Mouse (Mus musculus) heart, postnatal 25 days (tissue): ENCODE measurements around the gene Zcchc3. TPM values are rescaled to one million over a fixed set of nuclear protein-coding genes. Genes with fewer than 3 reads are reported as not detected.

ENCODE experiments used
- DNase-seq: peaks from one replicate; pipeline ENCODE4 v3.0.0; 2022; ENCODE audit warnings: low spot score
- intact Hi-C: fragments of 180-260 bp; cut with DNase I; formaldehyde crosslinking; loops from one replicate; pipeline ENCODE4 v1.15.1; 2025
- total RNA-seq, 2 experiments: library from RNA; stranded (reverse); gene quantifications; 2 replicates each; pipeline ENCODE4 v1.2.3; 2021

The Zcchc3 gene
- total RNA-seq, 2 experiments from 2014 or later: 9.7 to 10.1 TPM

DNA sequence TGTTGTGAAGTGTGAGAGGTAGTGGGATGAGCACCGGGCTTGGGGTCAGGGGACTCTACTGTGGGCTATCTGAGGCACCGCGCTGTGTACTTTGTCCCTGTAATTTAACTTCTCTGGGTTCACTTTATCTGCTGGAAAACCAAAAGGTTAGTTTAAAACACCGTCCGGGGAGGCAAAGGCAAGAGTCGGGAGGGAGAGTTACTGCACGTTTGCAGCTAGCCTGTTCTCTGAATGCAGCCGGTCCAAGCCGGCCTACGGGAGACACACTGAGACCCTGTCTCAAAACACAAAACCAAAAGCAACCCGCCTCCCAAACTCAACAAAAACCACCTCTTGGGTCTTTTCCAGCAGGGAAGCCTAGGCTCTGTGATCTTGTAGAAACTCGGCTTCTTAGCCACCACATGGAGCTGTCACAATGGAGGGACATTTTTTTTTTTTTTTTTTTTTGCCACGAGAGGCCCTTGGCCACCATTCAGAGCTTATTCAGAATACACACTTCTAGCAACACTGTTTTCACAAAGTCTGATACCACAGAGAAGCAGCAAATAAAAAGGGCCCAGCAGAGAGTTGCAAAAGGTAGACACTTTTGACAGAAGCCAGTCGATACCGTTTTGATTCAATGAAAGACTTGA lies 2.2 kb downstream of the Zcchc3 start:
- intact Hi-C loops: no loop called here
- no peak for DNase-seq

DNA sequence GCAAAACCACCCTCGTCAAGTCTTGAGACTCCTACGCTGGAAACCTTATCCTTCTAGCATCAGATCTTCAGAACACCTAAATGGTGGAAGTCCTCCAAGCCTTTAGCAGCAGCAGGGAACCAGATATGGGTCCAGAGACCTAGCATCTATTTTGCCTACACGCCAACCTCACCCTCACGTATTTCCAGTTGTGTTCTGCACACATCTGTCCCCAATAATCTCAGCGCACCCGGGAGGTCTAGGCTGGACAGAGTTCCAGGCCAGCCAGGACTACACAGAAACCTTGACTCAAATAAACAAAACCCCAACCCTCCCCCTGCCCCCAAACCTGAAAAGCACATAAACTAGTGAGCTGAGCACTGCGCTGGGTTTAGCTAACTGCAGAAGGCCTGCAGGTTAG lies 3.4 kb downstream of the Zcchc3 start:
- DNase-seq: no peak
- intact Hi-C loops: no loop called here

DNA sequence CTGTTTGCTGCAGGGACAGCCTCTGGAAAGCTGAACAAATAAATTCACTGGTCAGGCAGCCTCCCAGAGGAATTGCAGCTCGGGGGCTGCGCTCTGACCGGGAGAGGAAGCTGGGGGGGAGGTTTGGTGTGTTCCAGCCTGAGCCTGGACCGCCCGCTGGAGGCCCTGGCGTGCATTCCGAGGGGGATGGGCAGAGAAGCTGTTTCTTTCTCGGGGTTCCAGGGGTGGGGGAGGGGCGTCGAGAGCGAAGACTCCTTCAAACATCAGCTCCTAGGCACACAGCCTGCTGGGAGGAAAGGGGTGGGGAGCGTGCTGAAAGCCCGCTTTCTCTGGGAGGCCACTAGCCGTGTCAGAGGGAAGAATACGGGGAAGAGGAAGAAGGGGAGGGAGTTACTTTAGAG lies 3.9 kb downstream of the Zcchc3 start:
- intact Hi-C loops: no loop called here
- DNase-seq: peak; percentile 78

DNA sequence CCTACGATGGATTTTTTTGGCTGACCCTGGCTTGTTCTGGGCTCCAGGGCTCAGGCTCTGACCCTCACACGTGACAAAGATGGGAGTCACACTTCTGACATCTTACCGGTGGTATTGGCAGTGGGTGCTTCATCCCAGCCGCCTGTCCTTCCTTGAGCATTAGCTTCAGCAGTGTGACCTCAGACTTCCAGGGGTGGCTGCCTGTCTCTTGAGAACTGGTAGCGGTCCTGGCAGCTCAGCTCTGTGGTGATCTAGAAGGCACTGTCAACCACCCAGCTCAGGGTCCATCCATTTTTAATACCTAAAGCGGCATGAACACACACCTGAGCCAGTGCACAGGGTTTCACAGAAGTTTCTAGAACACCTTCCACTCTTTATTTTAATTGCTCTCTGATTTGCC lies 5.0 kb downstream of the Zcchc3 start:
- intact Hi-C loops: no loop called here
- DNase-seq: no peak

DNA sequence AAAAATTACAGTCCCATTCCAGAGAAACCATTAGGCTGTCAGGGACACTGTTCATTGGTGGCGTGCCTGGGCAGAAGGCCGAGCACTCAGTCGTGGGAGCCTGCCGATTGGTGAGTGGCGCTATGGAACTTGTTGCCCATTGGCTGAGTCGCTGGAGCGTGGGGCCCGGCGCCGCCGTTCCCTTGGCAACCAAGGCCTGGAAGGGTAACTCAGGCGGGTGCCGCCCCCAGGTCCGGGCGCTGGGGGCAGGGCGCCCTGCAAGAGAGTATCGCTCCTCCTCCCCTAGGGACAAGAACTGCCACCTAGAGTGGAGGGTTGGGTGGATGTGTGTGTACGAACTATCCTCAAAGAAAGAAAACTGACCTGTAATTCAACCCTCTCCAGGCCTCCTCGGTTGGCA lies 8.7 kb downstream of the Zcchc3 start:
- intact Hi-C loops: no loop called here
- peak; percentile 92 for DNase-seq

DNA sequence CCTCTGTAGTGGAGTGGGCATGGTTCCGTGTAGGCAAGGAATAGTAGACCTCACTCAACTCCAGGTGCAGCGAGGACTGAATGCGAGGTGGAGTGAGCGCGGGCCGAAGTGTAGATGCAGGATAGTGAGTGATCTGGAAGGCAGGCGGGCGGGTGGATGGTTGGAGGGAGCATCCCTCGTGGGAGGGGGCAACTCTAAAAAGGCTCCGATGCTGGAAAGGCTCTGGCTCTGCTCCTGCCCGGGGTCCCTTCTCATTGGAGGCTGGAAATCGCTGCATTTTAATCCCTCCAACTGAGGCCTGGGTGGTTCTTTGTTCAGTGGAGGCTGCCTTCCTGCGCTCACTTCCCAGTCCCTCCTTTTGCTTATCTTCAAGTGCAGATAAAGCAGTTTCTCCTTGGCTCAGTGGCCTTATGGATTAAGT lies 15.7 kb downstream of the Zcchc3 start:
- intact Hi-C loops: loop anchor here (2.0 kb wide), 1 partner anchor 16 kb away; the partner anchor contains the start of genes 6820408C15Rik and Zcchc3
- DNase-seq: no peak

DNA sequence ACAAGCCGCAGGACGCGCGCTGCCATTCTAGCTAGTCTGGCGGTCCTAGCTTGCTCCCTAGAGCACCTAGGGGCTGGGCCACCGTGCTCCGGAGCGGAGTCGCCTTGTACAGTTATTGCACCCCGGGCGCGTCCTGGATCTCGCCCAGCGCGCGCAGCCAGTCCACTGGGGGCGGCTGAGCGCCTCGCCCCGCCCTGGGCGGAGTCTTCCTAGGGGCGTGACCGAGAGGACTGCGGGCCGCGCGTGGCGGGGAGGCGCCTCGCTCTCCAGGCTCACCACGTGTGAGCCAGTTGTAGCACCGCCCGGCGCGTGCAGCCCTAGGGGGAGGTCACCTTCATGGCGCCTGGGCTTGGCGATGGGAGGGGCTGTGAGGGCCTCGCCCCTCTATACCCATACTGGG lies 16.1 kb downstream of the Zcchc3 start:
- intact Hi-C loops: loop anchor here (2.0 kb wide), 1 partner anchor 16 kb away; the partner anchor contains the start of genes 6820408C15Rik and Zcchc3
- peak; percentile 91 for DNase-seq

DNA sequence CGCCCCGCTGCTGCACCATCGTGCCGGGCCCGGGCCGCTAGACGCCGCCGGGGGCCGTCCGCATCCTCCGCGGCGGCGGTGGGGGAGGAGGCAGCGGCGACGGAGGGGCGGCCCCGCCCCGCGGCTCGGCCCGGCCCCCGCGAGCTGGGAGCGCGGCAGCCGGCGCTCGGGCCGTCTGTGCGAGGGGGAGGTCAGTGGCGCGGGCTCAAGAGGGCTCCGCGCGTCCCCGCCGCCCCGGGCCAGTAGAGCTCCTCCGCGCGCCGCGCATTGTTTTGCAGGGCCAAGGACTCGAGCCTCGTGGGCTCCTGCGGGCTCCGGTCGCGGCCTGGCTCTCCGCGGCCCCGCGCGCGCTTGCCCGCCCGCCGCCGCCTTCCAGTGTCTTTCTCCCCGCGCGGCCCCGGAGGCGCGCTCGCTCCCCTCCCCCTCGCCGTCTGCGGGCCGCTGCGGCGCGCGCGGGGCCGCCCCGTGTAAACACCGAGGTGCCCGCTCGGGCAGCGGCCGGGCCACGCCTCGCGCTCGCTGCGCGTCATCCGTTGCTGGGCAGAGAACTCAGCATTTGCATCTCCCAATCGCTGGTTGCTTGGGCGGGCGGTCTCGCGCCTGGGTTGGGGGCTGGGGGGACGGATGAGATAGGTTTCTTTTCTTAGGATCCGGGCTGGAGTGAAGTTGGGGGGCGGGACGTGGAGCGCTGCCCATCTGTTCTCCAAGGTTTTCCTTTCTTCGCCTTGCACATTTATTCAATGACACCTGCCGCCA lies 17.0 kb downstream of the Zcchc3 start, which contains the start of gene Sox12:
Gene Sox12 (minus strand): TSS at position 384 of the 756 bp plus-strand sequence.
- peak; percentile 85 for DNase-seq
- intact Hi-C loops: loop anchor here (2.0 kb wide), 1 partner anchor 17 kb away; the partner anchor contains the start of genes 6820408C15Rik and Zcchc3

DNA sequence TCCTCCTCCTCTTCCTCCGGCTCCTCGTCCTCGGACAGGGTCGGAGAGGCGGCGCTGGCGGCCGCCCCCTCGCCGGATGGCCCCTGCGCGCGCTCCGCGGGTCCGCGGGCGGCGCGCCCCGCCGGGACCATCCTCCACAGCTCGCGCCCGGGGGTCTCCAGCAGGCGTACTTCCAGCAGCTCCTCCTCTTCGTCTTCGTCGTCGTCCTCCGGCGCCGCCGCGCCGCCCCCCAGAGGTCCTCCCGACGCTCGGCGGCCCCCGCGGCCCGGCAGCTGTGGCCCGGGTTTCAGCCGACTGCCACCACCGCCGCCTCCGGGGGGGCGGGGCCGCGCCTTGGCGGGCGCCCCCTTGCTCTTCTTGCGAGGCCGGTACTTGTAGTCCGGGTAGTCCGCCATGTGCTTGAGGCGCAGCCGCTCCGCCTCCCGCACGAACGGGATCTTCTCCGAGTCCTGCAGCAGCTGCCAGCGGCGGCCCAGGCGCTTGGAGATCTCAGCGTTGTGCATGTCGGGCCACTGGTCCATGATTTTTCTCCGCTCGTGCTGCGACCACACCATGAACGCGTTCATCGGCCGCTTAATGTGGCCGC lies 17.7 kb downstream of the Zcchc3 start:
- intact Hi-C loops: no loop called here
- peak; percentile 69 for DNase-seq

DNA sequence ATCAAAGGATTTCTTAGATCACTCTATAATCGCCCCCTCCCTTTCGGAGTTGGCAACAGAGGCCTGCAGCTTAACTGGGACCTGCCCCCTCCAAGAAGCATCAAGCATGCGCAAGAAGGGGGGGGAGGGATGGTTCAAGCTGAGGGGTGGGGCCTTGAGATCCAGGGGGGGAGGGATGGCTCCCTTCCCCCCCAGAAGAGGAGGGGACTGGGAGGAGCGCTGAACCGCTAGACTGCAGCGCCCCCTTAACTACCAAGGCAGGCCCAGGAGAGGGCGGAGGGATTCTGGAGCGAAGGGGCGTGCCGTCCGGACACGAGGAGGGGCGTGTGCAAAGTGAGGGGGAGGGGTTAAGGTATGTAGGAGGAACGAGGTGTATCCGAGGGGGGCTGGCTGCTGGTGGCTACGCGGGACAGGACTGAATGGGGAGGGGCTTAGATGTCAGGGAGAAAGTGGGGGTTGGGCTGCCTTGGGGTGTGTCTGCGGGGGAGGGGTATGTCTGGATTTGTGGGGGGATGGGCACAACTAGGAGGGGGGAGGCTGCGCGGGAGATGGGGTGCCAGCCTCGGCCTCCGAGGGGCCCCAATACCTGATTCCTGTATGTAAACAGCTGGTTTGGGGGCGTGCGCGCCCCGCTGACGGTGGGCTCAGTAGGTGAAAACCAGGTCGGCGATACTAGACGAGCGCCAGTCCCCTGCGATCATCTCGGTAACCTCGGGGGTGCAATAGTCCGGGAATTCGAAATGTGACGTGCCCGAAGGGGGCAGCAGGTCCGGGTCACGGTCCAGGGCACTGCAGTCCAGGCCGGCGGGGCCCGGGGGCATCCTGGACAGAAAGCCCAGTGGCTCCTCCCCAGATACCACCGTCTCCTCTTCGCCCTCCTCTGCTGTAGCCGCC lies 18.5 kb downstream of the Zcchc3 start:
- DNase-seq: peak; percentile 77
- intact Hi-C loops: no loop called here

DNA sequence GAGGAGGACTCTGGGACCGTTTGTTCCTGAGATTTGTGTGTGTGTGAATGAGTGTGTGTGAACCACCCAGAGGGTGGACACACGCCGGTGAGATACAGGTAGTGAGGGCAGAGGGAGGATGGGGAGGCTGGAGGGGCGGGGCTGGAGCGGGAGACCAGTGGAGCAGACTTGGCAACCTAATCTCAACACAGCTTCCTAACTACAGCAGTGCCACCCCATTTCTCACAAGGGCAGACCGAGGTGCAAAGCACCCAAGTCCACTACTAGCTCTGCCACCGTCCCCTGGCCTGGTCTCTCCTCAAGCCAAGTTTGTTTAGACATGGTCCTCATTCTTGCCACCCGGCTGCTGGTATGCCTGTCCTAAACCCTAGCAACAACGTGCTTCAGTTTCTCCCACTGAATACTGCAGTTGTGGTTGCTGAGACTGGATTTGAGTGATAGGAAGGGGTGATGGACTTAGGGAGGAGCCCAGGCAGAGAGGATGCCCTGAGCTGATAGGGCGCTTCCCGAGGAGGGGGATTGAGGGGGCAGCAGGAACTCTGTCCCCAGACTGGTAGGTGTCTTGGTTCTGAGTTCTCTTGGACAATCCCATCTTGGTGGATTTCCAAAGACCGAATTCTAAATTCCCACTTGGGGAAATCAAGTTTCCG lies 19.4 kb downstream of the Zcchc3 start:
- intact Hi-C loops: no loop called here
- no peak for DNase-seq

DNA sequence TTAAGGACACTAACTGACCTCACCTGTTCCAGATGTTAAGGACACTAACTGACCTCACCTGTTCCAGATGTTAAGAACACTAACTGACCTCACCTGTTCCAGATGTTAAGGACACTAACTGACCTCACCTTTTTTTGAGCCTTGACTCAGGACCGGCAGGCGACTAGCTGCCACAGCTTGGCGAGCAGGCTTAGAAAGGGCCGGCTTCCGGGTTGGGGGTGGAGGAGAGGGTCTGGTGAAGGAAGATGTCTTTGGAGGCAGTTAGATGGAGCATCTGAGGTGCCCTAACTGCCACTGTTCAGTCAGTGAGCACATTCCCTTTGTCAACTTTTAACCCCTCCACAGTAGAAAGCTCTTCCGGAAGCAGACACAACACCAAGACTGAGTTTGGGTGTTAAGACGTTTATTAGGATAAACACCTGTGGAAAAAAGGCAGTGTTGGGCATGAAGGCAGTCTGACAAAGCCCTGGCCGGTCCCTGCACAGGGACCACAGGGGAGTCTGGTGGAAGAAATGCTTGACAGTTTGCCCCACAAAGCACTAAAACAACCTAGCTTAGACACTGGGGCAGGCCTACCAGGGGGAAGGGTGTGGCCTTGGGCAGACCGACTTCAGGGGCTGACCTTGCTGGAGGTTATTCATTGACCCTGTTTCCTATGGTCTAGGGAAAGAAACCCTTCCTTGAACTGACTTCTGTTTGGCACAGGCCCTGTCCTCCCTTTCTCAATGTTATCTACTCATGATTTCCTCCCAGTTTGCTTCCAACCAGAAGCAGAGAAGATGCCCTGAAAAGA lies 21.4 kb downstream of the Zcchc3 start:
- no peak for DNase-seq
- intact Hi-C loops: loop anchor here (1.0 kb wide), 1 partner anchor 44 kb away; no protein-coding TSS in a partner anchor

DNA sequence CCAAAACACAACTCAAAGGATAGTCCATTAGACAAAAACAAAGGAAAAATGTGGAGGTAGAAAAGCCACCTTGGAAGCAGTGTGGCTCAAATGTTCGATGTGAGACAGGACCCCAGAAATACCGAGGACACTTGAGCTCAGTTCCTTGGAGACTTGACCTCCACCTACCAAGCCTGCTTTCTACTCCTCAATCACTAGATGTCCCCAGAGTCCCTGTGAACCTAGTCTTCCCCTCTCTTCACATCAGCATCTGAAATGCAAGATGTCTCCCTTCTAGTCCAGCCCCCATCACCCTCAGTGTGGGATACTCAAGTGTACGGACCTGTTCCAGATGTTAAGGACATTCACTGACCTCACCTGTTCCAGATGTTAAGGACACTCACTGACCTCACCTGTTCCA lies 22.0 kb downstream of the Zcchc3 start:
- DNase-seq: no peak
- intact Hi-C loops: loop anchor here (1.0 kb wide), 1 partner anchor 45 kb away; no protein-coding TSS in a partner anchor

DNA sequence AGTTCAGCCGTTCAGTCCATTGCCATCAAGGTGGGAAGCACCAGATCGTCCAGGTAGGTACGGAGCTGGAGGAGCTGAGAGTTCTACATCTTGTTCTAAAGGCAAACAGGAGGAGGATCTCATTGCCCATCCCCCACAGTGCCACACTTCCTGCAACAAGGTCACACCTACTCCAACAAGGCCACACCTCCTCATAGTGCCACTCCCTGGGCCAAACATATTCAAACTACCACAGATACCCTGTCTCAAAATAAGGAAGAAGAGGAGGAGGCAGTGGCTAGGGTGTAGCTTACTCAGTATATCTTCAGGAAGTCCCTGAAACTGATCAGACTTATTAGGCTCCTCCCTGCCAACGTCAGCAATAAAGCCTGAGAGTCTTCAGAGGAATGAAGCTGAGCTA lies 30.6 kb downstream of the Zcchc3 start:
- no peak for DNase-seq
- intact Hi-C loops: no loop called here

DNA sequence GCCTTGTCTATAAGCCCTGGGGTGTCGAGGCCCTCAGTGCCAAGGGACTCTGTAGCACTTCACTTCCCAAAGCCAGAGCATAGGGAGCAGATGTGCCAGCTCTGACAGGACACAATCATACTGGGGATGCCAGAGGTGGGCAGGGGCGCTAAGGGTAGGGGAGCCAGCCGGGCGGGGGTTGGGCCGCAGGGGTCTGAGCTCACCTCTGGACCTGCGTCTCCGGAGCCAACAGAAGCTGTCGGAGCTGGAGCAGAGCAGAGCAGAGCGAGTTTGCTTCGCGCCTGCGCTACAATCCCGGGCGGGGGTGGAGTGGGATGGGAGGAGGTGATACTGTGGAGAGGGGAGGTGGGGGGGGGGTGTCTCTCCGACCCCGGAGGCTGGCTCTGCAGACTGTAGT lies 38.5 kb downstream of the Zcchc3 start, which contains the start of gene Nrsn2:
Gene Nrsn2 (minus strand): TSS at position 294 of the 397 bp plus-strand sequence.
- no peak for DNase-seq
- intact Hi-C loops: no loop called here

DNA sequence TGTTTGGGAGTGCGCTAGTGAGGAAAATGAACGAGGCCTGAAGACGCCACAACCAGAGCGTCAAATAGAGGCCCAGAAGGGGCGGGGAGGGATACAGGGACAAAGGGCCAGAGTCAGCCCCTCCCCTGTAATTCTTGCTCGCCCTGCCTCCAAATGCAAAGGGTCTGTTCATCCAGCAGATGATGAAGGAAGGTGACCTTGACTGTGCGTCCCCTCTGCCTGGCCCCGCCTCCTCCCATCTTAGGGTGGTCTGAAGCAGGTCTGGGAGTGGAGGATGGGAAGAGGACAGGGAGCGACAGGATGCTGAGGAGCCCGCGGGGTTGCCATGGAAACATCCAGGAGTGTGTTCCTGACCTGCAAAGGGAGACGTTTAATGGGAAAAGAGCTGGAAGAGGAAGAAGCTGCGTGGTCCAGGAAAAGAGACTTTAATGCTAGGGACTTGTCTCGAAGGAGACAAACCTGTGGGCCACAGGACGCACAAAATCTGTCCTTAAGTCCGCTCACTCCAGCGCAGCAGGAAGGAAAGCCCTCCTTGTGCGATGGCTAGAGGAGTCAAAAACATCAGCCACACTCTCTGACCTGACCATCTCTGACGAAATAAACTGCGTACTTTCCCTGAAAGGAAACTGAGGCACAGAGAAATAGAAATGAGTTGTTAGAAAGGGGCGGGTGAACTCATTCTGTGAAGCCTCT lies 39.0 kb downstream of the Zcchc3 start:
- DNase-seq: no peak
- intact Hi-C loops: no loop called here

DNA sequence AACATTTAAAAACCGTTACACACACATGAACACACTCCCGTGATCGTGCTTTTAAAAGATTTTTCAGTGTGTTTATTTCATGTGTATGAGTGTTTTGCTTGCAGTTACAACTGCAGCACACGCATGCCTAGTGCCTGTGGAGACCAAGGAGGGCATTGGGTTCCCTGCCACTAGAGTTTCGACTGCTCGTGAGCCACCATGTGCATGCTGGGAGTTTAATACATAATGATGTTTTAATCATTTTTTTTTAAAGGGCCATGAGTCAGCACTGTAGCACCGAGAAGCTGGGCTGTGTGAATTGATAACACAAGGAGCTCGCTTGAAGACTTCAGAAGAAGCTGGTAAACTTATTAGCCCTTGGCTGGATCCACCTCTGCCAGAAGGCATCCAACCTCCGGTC lies 41.3 kb downstream of the Zcchc3 start:
- intact Hi-C loops: no loop called here
- no peak for DNase-seq

DNA sequence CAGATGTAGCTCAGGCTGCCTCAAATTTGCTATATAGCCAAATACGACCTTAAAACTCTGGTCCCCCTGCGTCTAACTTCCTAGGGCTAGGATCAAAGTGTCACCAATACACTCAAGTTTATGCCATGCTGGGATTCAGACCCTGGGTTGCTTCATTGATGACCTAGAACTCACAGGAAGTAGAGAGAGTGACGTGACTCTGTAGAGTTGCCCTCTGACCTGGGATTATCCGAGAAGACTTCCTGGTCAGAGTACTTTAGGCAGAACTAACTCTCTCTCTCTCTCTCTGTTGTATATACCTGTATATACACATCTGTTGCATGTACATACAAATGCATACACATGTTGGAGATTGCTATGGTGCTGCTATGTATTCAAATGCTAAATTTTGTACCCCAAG lies 42.2 kb downstream of the Zcchc3 start:
- intact Hi-C loops: no loop called here

More for the DNA sequence above, 42.2 kb downstream of the Zcchc3 start:
- DNase-seq: no peak
